ENCODE assay signal across 16 mouse cellular contexts in the genomic region with DNA sequence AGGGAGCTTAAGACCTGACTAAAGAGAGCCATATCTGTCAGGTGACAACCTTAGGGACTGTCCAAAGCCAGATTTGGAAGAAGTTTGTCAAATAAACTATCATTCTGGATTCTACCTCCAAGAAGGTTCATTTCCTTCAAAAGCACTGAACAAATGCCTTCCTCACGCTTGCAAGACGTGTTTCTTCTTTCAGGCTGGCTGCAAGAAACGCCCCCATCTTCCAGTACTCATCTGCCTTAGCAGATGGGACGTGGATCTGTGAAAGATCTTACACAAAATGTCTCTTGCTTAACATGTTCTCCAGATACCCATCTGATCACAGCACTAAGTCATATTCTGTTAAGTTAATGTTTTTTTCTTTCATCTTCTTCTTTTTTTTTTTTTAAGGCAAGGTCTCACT. TPM values are rescaled to one million over a fixed set of nuclear protein-coding genes. Genes with fewer than 3 reads are reported as not detected.
A peak's percentile ranks its signal among the peaks of the same experiment; 100 is the strongest.
DNase-seq lines count a peak whose midpoint lies in the region; ATAC-seq lines count a peak whose summit lies in the region.
"Had no signal": no experiment of that assay in that cellular context is flagged by ENCODE, and none has a peak within 500 bp of the region (broad histone marks: within the 10 kb centered on the region; RNA-seq: fewer than 3 reads in every experiment).

No protein-coding gene starts in this region.

- peak; percentile 83 for DNase-seq in right cerebral cortex, adult 18-20 months
- DNase-seq in right cerebral cortex, postnatal 14 days = no peak
- peak; percentile 24 to 44 for DNase-seq in frontal cortex, postnatal 14 days (ENCODE audit: low spot score in 2 of 2)
- peak; percentile 61 to 78 for DNase-seq in left cerebral cortex, adult 9 months (ENCODE audit: low spot score in 2 of 2)
- DNase-seq in urinary bladder, postnatal 36 days (ENCODE audit: low spot score in 2 of 2) = no peak
- DNase-seq in kidney, postnatal 10 days = no peak
- DNase-seq: cerebellum, postnatal 14 days; gastrocnemius, postnatal 36 days; liver; lung, adult 18-20 months; lung, postnatal 36 days; thymus, adult 2 months had no signal

- ATAC-seq in granulocyte monocyte progenitor cell, adult 5-6 weeks (replicated peaks; ENCODE audit: poor library complexity, severe bottlenecking) = no peak
- ATAC-seq: forebrain, embryonic 16.5 days; hindbrain, embryonic 16.5 days; intestine, postnatal 0 days had no signal

RNA-seq across cellular contexts. Expression of a gene that starts 35.2 kb away (rescaled TPM):
- 0.53 TPM in 1 of 2 replicates, not detected in the other for total RNA-seq in granulocyte monocyte progenitor cell, adult 5-6 weeks (2014; fragmentation: Nextera tagmentation)
- total RNA-seq in granulocyte monocyte progenitor cell, adult 5-6 weeks (2017) = 1.7 TPM in 1 of 2 replicates, not detected in the other

RNA-seq across cellular contexts. Expression of a gene that starts 47.7 kb away (rescaled TPM):
- 58.0 and 62.4 TPM in 2 replicates for total RNA-seq in granulocyte monocyte progenitor cell, adult 5-6 weeks (2014; fragmentation: Nextera tagmentation)
- total RNA-seq in granulocyte monocyte progenitor cell, adult 5-6 weeks (2017) = 128 and 142 TPM in 2 replicates

Comparison
In these comparisons a context has a peak if more than half of its experiments do, and no peak if none do; other contexts are left out.
1. DNase-seq: peak in right cerebral cortex, adult 18-20 months (single experiment), frontal cortex, postnatal 14 days (2 of 2) and left cerebral cortex, adult 9 months (2 of 2); none in right cerebral cortex, postnatal 14 days (single experiment), urinary bladder, postnatal 36 days (0 of 2) and kidney, postnatal 10 days (single experiment).